In the genomic region with DNA sequence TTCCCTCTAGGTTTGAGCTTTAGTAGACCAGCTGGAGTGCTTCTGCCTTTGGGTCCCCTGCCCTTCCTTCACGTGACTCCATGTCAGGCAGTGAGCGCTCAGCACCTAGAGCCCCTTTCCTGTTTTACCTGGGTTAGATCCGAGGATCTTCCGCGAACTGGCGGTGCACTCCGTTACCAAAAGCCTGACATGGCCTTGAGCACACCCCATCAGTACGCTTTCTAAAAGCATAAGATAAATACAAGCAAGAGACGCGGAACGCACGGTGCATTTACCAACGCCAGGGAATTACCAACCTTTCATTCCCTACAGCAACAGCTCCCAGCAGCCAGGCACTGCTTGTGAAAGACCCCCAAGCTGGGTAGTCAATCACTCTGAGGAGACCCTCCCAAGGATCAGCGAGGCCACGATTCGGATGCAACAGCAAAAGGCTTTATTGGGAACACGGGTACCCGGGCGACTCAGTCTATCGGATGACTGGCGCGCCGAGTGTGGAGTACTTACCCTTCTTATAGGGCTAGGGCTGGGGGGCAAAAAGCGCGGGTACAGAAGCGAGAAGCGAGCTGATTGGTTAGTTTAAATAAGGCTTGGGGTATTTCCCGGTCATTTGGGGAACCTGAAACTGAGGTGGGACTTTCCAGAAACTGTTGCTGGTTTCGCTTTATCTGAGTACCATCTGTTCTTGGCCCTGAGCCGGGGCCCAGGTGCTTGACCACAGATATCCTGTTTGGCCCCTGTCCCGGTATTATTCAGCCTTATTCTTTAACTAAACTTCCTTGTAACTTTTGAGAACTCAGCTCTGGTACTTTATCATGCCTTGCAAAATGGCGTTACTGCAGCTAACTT, we compare ENCODE assay signal across 9 mouse cellular contexts. TPM values are rescaled to one million over a fixed set of nuclear protein-coding genes. Genes with fewer than 3 reads are reported as not detected.
DNase-seq lines count a peak whose midpoint lies in the region; ATAC-seq and TF ChIP-seq lines count a peak whose summit lies in the region.
"Not testable (repeated sequence)": the region's sequence is repeated elsewhere in the genome, so short reads cannot be mapped to it uniquely, and the experiment has no call there.
"Had no signal": no experiment of that assay in that cellular context is flagged by ENCODE, and none has a peak within 500 bp of the region (broad histone marks: within the 10 kb centered on the region; RNA-seq: fewer than 3 reads in every experiment).

No protein-coding gene starts in this region.

- H3K9me3 ChIP-seq in heart, embryonic 13.5 days; liver, embryonic 14.5 days (ENCODE audit: control insufficient read depth, low read length); midbrain, embryonic 15.5 days: not testable (repeated sequence)

- DNase-seq in A20 (ENCODE audit: low read depth, low spot score) = peak; percentile 80
- peak; percentile 31 for DNase-seq in brain, embryonic 14.5 days (ENCODE audit: low read depth)
- DNase-seq in kidney, adult 2 months = not testable (repeated sequence)
- DNase-seq in liver, embryonic 14.5 days (ENCODE audit: low read depth in 3 of 3, low spot score in 3 of 3) = peak in 2 of 3 experiments; percentile 51 to 69
- peak; percentile 47 to 66 for DNase-seq in spleen, postnatal 10 days (ENCODE audit: low spot score in 2 of 2)

- H3K4me3 ChIP-seq in heart, embryonic 13.5 days = peak overlapping the region; percentile 93
- H3K4me3 ChIP-seq in kidney, adult 2 months (ENCODE audit: insufficient read depth, low read depth, low read length) = peak overlapping the region; percentile 79
- peak overlapping the region; percentile 89 to 95 for H3K4me3 ChIP-seq in liver, embryonic 14.5 days (ENCODE audit: insufficient read depth in 1 of 2, low read depth in 2 of 2, low read length in 2 of 2)
- peak overlapping the region; percentile 86 for H3K4me3 ChIP-seq in midbrain, embryonic 15.5 days

- peaks cover 64% of the 10 kb centered on the region for H3K4me1 ChIP-seq in heart, embryonic 13.5 days
- not testable (repeated sequence) for H3K4me1 ChIP-seq in kidney, adult 2 months (ENCODE audit: control insufficient read depth, insufficient read depth, low read length)
- H3K4me1 ChIP-seq in liver, embryonic 14.5 days (replicated peaks; ENCODE audit: control insufficient read depth in 2 of 2, insufficient read depth in 2 of 2, low read length in 1 of 2) = peaks cover 35 to 47% of the 10 kb centered on the region in 2 experiments
- H3K4me1 ChIP-seq in midbrain, embryonic 15.5 days = peaks cover 29% of the 10 kb centered on the region

- TF ChIP-seq EP300 in liver, embryonic 14.5 days (IDR thresholded peaks at IDR 0.05; ENCODE audit: low read depth) = not testable (repeated sequence)

- not testable (repeated sequence) for TF ChIP-seq POLR2A in brain, embryonic 14.5 days (IDR thresholded peaks at IDR 0.05; ENCODE audit: borderline replicate concordance, extremely low read depth, insufficient read depth, insufficient read length, poor library complexity, severe bottlenecking); kidney, adult 2 months (IDR thresholded peaks at IDR 0.05; ENCODE audit: low read depth, low read length)

- H3K4me2 ChIP-seq in heart, embryonic 13.5 days = peak overlapping the region; percentile 100
- peak overlapping the region; percentile 88 for H3K4me2 ChIP-seq in liver, embryonic 14.5 days (ENCODE audit: low read depth)
- peak overlapping the region; percentile 94 for H3K4me2 ChIP-seq in midbrain, embryonic 15.5 days

- H3K36me3 ChIP-seq in heart, embryonic 13.5 days = peaks cover 41% of the 10 kb centered on the region
- not testable (repeated sequence) for H3K36me3 ChIP-seq in kidney, adult 2 months (ENCODE audit: control insufficient read depth, insufficient read depth, low read length); midbrain, embryonic 15.5 days (replicated peaks)
- peaks cover 36% of the 10 kb centered on the region for H3K36me3 ChIP-seq in liver, embryonic 14.5 days (replicated peaks; ENCODE audit: control insufficient read depth, insufficient read depth, low read depth)

- TF ChIP-seq CTCF in brain, embryonic 14.5 days (IDR thresholded peaks at IDR 0.05; ENCODE audit: borderline replicate concordance, extremely low read depth, insufficient read depth, insufficient read length); kidney, adult 2 months (conservative IDR thresholded peaks at IDR 0.05; ENCODE audit: insufficient read depth, insufficient read length, low read depth, low read length); liver, embryonic 14.5 days (IDR thresholded peaks at IDR 0.05; ENCODE audit: low read depth): not testable (repeated sequence)

- H3K27me3 ChIP-seq in heart, embryonic 13.5 days (replicated peaks); kidney, adult 2 months (replicated peaks; ENCODE audit: control insufficient read depth, insufficient read depth, low read length); liver, embryonic 14.5 days (ENCODE audit: control insufficient read depth, insufficient read depth, low read length); midbrain, embryonic 15.5 days (replicated peaks): not testable (repeated sequence)

- peak overlapping the region; percentile 96 for H3K27ac ChIP-seq in heart, embryonic 13.5 days (replicated peaks)
- H3K27ac ChIP-seq in kidney, adult 2 months (ENCODE audit: insufficient read depth, low read depth, low read length) = peak overlapping the region; percentile 98
- H3K27ac ChIP-seq in liver, embryonic 14.5 days = peak overlapping the region; percentile 93
- H3K27ac ChIP-seq in midbrain, embryonic 15.5 days = peak overlapping the region; percentile 98; the same call in 1 of the 2 replicates

- peak; percentile 23 for ATAC-seq in erythroblast, adult 5-6 weeks (replicated peaks; ENCODE audit: low FRiP score, poor library complexity, severe bottlenecking)
- ATAC-seq in heart, embryonic 13.5 days (ENCODE audit: extremely low read depth, insufficient number of reproducible peaks, low FRiP score, low TSS enrichment); midbrain, embryonic 15.5 days (replicated peaks): not testable (repeated sequence)
- ATAC-seq in liver, embryonic 14.5 days (ENCODE audit: insufficient read depth) = peak; percentile 53

- WGBS in heart, embryonic 13.5 days = 18% methylated on average over 30 of the region's 32 CpGs
- WGBS in kidney, adult 2 months = 10% methylated on average over 30 of the region's 32 CpGs
- 3% methylated on average over 29 of the region's 32 CpGs for whole genome bisulfite sequencing in liver, embryonic 14.5 days (ENCODE audit: insufficient replicate concordance)
- WGBS in midbrain, embryonic 15.5 days = 26% methylated on average over 29 of the region's 32 CpGs

- H3K9ac ChIP-seq in heart, embryonic 13.5 days = peak overlapping the region; percentile 99
- H3K9ac ChIP-seq in liver, embryonic 14.5 days (replicated peaks) = peak overlapping the region; percentile 93
- peak overlapping the region; percentile 84 for H3K9ac ChIP-seq in midbrain, embryonic 15.5 days

RNA-seq across cellular contexts. Expression of a gene that starts 0.7 kb away (rescaled TPM):
- polyA plus RNA-seq in brain, embryonic 14.5 days (2012; rRNA removed) = 99.2 and 119 TPM in 2 replicates
- total RNA-seq in erythroblast, adult 5-6 weeks (2015; ENCODE audit: low replicate concordance) = 24.4 and 33.4 TPM in 2 replicates
- 37.4 and 45.0 TPM in 2 replicates for total RNA-seq in erythroblast, adult 5-6 weeks (2017; ENCODE audit: low replicate concordance)
- polyA plus RNA-seq in heart, embryonic 13.5 days (2015; fragmentation: Nextera tagmentation; extraction: Ambion mirVana) = 59.9 and 63.0 TPM in 2 replicates
- polyA plus RNA-seq in kidney, adult 2 months (2012; rRNA removed) = 52.5 and 64.5 TPM in 2 replicates
- polyA plus RNA-seq in liver, embryonic 14.5 days (2012; rRNA removed) = 58.2 and 67.6 TPM in 2 replicates
- polyA plus RNA-seq in liver, embryonic 14.5 days (2014; fragmentation: Nextera tagmentation; extraction: Ambion mirVana) = 61.7 and 77.3 TPM in 2 replicates
- polyA plus RNA-seq in midbrain, embryonic 15.5 days (2015; fragmentation: Nextera tagmentation; extraction: Ambion mirVana) = 63.1 and 70.2 TPM in 2 replicates

RNA-seq across cellular contexts. Expression of a gene that starts 16.3 kb away (rescaled TPM):
- 0.49 and 0.71 TPM in 2 replicates for polyA plus RNA-seq in brain, embryonic 14.5 days (2012; rRNA removed)
- not detected in 2 replicates for total RNA-seq in erythroblast, adult 5-6 weeks (2015; ENCODE audit: low replicate concordance)
- total RNA-seq in erythroblast, adult 5-6 weeks (2017; ENCODE audit: low replicate concordance) = not detected in 2 replicates
- polyA plus RNA-seq in heart, embryonic 13.5 days (2015; fragmentation: Nextera tagmentation; extraction: Ambion mirVana) = 0.45 and 0.52 TPM in 2 replicates
- 0.80 and 0.89 TPM in 2 replicates for polyA plus RNA-seq in kidney, adult 2 months (2012; rRNA removed)
- polyA plus RNA-seq in liver, embryonic 14.5 days (2012; rRNA removed) = 0.12 and 0.18 TPM in 2 replicates
- 0.09 TPM in 1 of 2 replicates, not detected in the other for polyA plus RNA-seq in liver, embryonic 14.5 days (2014; fragmentation: Nextera tagmentation; extraction: Ambion mirVana)
- polyA plus RNA-seq in midbrain, embryonic 15.5 days (2015; fragmentation: Nextera tagmentation; extraction: Ambion mirVana) = 0.06 and 0.15 TPM in 2 replicates

RNA-seq across cellular contexts. Expression of a gene that starts 18.4 kb away (rescaled TPM):
- 136 and 185 TPM in 2 replicates for polyA plus RNA-seq in brain, embryonic 14.5 days (2012; rRNA removed)
- 46.8 and 50.3 TPM in 2 replicates for total RNA-seq in erythroblast, adult 5-6 weeks (2015; ENCODE audit: low replicate concordance)
- total RNA-seq in erythroblast, adult 5-6 weeks (2017; ENCODE audit: low replicate concordance) = 11.2 and 16.7 TPM in 2 replicates
- 145 and 153 TPM in 2 replicates for polyA plus RNA-seq in heart, embryonic 13.5 days (2015; fragmentation: Nextera tagmentation; extraction: Ambion mirVana)
- polyA plus RNA-seq in kidney, adult 2 months (2012; rRNA removed) = 70.2 and 88.2 TPM in 2 replicates
- 81.5 and 121 TPM in 2 replicates for polyA plus RNA-seq in liver, embryonic 14.5 days (2012; rRNA removed)
- 122 and 132 TPM in 2 replicates for polyA plus RNA-seq in liver, embryonic 14.5 days (2014; fragmentation: Nextera tagmentation; extraction: Ambion mirVana)
- 103 and 111 TPM in 2 replicates for polyA plus RNA-seq in midbrain, embryonic 15.5 days (2015; fragmentation: Nextera tagmentation; extraction: Ambion mirVana)

RNA-seq across cellular contexts. Expression of a gene that starts 27.6 kb away (rescaled TPM):
- polyA plus RNA-seq in brain, embryonic 14.5 days (2012; rRNA removed) = 0.14 and 0.40 TPM in 2 replicates
- total RNA-seq in erythroblast, adult 5-6 weeks (2015; ENCODE audit: low replicate concordance) = not detected in 2 replicates
- total RNA-seq in erythroblast, adult 5-6 weeks (2017; ENCODE audit: low replicate concordance) = not detected in 2 replicates
- 2.1 and 2.2 TPM in 2 replicates for polyA plus RNA-seq in heart, embryonic 13.5 days (2015; fragmentation: Nextera tagmentation; extraction: Ambion mirVana)
- polyA plus RNA-seq in kidney, adult 2 months (2012; rRNA removed) = 0.33 and 0.58 TPM in 2 replicates
- 0.02 TPM in 1 of 2 replicates, not detected in the other for polyA plus RNA-seq in liver, embryonic 14.5 days (2012; rRNA removed)
- polyA plus RNA-seq in liver, embryonic 14.5 days (2014; fragmentation: Nextera tagmentation; extraction: Ambion mirVana) = 0.19 and 0.25 TPM in 2 replicates
- 1.2 and 1.5 TPM in 2 replicates for polyA plus RNA-seq in midbrain, embryonic 15.5 days (2015; fragmentation: Nextera tagmentation; extraction: Ambion mirVana)

RNA-seq across cellular contexts. Expression of a gene that starts 27.7 kb away (rescaled TPM):
- polyA plus RNA-seq in brain, embryonic 14.5 days (2012; rRNA removed) = 4.0 and 6.5 TPM in 2 replicates
- 2.3 TPM in 1 of 2 replicates, not detected in the other for total RNA-seq in erythroblast, adult 5-6 weeks (2015; ENCODE audit: low replicate concordance)
- not detected in 2 replicates for total RNA-seq in erythroblast, adult 5-6 weeks (2017; ENCODE audit: low replicate concordance)
- polyA plus RNA-seq in heart, embryonic 13.5 days (2015; fragmentation: Nextera tagmentation; extraction: Ambion mirVana) = 3.2 and 4.2 TPM in 2 replicates
- polyA plus RNA-seq in kidney, adult 2 months (2012; rRNA removed) = 0.69 and 0.77 TPM in 2 replicates
- 2.3 and 2.7 TPM in 2 replicates for polyA plus RNA-seq in liver, embryonic 14.5 days (2012; rRNA removed)
- 2.5 and 2.7 TPM in 2 replicates for polyA plus RNA-seq in liver, embryonic 14.5 days (2014; fragmentation: Nextera tagmentation; extraction: Ambion mirVana)
- polyA plus RNA-seq in midbrain, embryonic 15.5 days (2015; fragmentation: Nextera tagmentation; extraction: Ambion mirVana) = 2.5 and 2.7 TPM in 2 replicates
- total RNA-seq: heart, postnatal 25 days had no signal
